Mouse (Mus musculus): Measurements from ENCODE around the gene Scp2. TPM values are rescaled to one million over a fixed set of nuclear protein-coding genes. Genes with fewer than 3 reads are reported as not detected.
A peak's percentile ranks its signal among the peaks of the same experiment; 100 is the strongest.

Gene Scp2
- polyA plus RNA-seq, 1 experiment from 2014 or later, result 161 TPM

DNA sequence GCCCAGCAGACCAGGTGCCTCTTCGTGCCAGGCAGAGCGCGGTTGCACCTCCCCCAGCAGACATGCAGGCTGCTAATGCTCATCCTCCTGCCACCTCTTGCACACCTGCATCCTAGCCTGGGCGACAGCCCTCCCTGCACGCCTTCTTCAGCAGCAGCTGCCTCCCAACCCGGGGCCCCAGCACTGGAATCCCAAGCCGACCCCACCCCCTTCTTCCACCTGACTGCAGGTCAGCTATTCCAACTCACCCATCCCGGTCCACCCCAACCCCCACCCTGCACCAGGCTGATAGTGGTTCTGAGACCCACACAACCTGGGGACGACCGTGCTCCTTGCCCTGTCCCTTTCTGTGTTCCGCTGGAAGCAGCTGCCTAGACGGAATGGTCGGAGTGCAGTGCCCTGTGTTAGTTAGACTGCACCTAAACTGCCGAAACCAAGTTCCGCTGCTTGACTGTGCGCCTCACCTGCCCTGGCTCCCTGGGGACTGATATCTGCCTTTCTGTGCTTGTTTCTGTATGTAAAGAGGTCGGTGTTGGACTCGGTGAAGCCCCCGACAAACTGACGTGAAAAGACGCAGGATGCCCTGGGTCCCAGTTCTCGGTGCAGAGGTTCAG lies 113.8 kb downstream of the Scp2 start:
- no peak for ATAC-seq (ENCODE audit: insufficient number of reproducible peaks, low FRiP score, low TSS enrichment, low read depth)
- H3K36me3 ChIP-seq (ENCODE audit: control insufficient read depth, insufficient read depth, low read length), result no peaks in the 10 kb centered on the region
- H3K27ac ChIP-seq (replicated peaks; ENCODE audit: low read depth, low read length), result no peak overlapping the region
- peak overlapping the region; percentile 100 for H3K4me2 ChIP-seq (ENCODE audit: low read depth, severe bottlenecking)
- H3K9ac ChIP-seq (ENCODE audit: low read length), result peak overlapping the region; percentile 57
- peak overlapping the region; percentile 55 for H3K4me3 ChIP-seq (ENCODE audit: low read depth, low read length)
- H3K4me1 ChIP-seq (ENCODE audit: control insufficient read depth, insufficient read depth, low read length), result peaks cover 17% of the 10 kb centered on the region
- 3% methylated on average over 22 of the region's 22 CpGs for WGBS
- peak; percentile 42 for DNase-seq (ENCODE audit: low spot score)
- peaks cover 34% of the 10 kb centered on the region for H3K27me3 ChIP-seq (ENCODE audit: control insufficient read depth, insufficient read depth, low read length)
- H3K9me3 ChIP-seq (ENCODE audit: control insufficient read depth, low read length), result no peaks in the 10 kb centered on the region

DNA sequence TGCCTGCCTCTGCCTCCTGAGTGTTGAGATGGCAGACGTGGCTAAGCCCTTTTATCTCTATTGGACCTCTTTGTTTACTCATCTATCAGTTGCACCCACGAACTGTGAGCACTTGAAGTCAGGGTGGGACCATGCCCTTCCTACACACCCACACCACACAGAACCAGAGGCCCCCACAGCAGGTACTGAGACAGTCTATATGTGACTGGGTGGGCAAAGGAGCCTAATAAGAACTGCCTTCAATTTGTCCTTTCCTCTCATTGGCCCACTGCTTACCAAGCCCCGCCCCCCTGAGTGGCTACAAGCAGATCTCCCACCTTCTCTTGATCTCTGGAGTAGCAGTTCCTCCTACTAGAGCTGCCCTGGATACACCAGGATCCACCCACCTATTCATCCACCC lies 118.6 kb downstream of the Scp2 start:
- peaks cover 8% of the 10 kb centered on the region for H3K4me1 ChIP-seq (ENCODE audit: control insufficient read depth, insufficient read depth, low read length)
- no peak for DNase-seq (ENCODE audit: low spot score)
- no peak for ATAC-seq (ENCODE audit: insufficient number of reproducible peaks, low FRiP score, low TSS enrichment, low read depth)
- no peaks in the 10 kb centered on the region for H3K36me3 ChIP-seq (ENCODE audit: control insufficient read depth, insufficient read depth, low read length)
- peaks cover 14% of the 10 kb centered on the region for H3K27me3 ChIP-seq (ENCODE audit: control insufficient read depth, insufficient read depth, low read length)
- H3K4me3 ChIP-seq (ENCODE audit: low read depth, low read length), result no peak overlapping the region
- no peaks in the 10 kb centered on the region for H3K9me3 ChIP-seq (ENCODE audit: control insufficient read depth, low read length)
- no peak overlapping the region for H3K9ac ChIP-seq (ENCODE audit: low read length)
- no peak overlapping the region for H3K4me2 ChIP-seq (ENCODE audit: low read depth, severe bottlenecking)
- WGBS, result 42% methylated on average over 3 of the region's 3 CpGs
- no peak overlapping the region for H3K27ac ChIP-seq (replicated peaks; ENCODE audit: low read depth, low read length)

DNA sequence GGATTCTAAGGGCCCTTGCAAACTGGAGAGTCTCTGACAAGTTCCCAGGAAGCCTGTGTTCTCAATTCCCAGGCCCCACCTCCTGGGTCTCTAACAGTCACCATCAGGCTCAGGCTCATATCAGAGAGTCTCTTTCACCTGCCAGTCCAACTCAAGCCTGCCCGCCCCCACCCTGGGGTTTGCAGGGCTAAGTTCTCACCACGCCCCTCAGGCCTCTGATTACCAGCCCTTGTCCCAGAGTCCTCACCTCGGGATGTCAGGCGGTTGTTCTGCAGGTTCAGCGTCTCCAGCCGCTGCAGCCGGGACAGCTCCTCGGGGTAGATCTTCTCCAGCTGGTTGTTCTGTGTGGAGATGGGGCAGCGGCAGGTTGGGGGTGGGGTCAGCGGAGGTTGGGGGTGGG lies 119.5 kb downstream of the Scp2 start:
- Histone ChIP-seq H3K4me1 (ENCODE audit: control insufficient read depth, insufficient read depth, low read length) (no peaks in the 10 kb centered on the region; the same call in 1 of the 2 replicates), H3K27me3 (ENCODE audit: control insufficient read depth, insufficient read depth, low read length) (peaks cover 5% of the 10 kb centered on the region; the same call in 1 of the 2 replicates), H3K4me2 (ENCODE audit: low read depth, severe bottlenecking) (peak overlapping the region; percentile 17; the same call in 1 of the 2 replicates), H3K4me3 (ENCODE audit: low read depth, low read length) (no peak overlapping the region), H3K27ac (replicated peaks; ENCODE audit: low read depth, low read length) (no peak overlapping the region), H3K9me3 (ENCODE audit: control insufficient read depth, low read length) (no peaks in the 10 kb centered on the region), H3K9ac (ENCODE audit: low read length) (no peak overlapping the region), H3K36me3 (ENCODE audit: control insufficient read depth, insufficient read depth, low read length) (no peaks in the 10 kb centered on the region)
- peak; percentile 33 for DNase-seq (ENCODE audit: low spot score)
- WGBS, result 2% methylated on average over 10 of the region's 10 CpGs
- no peak for ATAC-seq (ENCODE audit: insufficient number of reproducible peaks, low FRiP score, low TSS enrichment, low read depth)

- no peak overlapping the region for H3K9ac ChIP-seq (ENCODE audit: low read length)
- H3K9me3 ChIP-seq (ENCODE audit: control insufficient read depth, low read length), result no peaks in the 10 kb centered on the region
- ATAC-seq (ENCODE audit: insufficient number of reproducible peaks, low FRiP score, low TSS enrichment, low read depth) (no peak), DNase-seq (ENCODE audit: low spot score) (no peak)
- no peaks in the 10 kb centered on the region for H3K4me1 ChIP-seq (ENCODE audit: control insufficient read depth, insufficient read depth, low read length)
- WGBS, result 71% methylated on average over 5 of the region's 5 CpGs
- H3K27me3 ChIP-seq (ENCODE audit: control insufficient read depth, insufficient read depth, low read length), result no peaks in the 10 kb centered on the region; the same call in 1 of the 2 replicates
- H3K4me2 ChIP-seq (ENCODE audit: low read depth, severe bottlenecking), result no peak overlapping the region
- no peak overlapping the region for H3K4me3 ChIP-seq (ENCODE audit: low read depth, low read length)
- no peak overlapping the region for H3K27ac ChIP-seq (replicated peaks; ENCODE audit: low read depth, low read length)
- no peaks in the 10 kb centered on the region for H3K36me3 ChIP-seq (ENCODE audit: control insufficient read depth, insufficient read depth, low read length)
These were observed 120.2 kb downstream of the Scp2 start for GRCm38 (mm10) chr4:108024641-108025040.

DNA sequence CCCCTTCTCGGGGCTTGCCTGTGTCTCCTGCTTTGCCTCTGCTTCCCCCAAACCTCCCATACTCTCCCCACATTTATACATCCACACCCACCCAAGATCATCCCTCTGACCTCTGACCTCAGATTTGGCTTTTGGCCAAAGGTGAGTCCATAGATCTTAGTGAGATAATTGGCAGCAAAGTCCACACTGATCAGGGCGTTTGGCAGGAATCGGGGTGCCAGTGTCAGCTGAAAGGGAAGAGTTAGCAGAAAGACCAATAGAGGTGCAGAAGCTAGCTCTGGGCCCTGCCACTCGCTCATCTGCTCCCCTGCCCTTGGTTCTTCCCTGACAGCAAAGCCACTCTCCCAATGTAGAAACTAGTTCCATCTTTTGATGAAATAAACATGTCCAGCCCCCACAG lies 121.6 kb downstream of the Scp2 start:
- Histone ChIP-seq H3K4me1 (ENCODE audit: control insufficient read depth, insufficient read depth, low read length) (no peaks in the 10 kb centered on the region; the same call in 1 of the 2 replicates), H3K27ac (replicated peaks; ENCODE audit: low read depth, low read length) (no peak overlapping the region), H3K9ac (ENCODE audit: low read length) (no peak overlapping the region), H3K9me3 (ENCODE audit: control insufficient read depth, low read length) (no peaks in the 10 kb centered on the region), H3K27me3 (ENCODE audit: control insufficient read depth, insufficient read depth, low read length) (no peaks in the 10 kb centered on the region), H3K4me2 (ENCODE audit: low read depth, severe bottlenecking) (no peak overlapping the region), H3K4me3 (ENCODE audit: low read depth, low read length) (no peak overlapping the region), H3K36me3 (ENCODE audit: control insufficient read depth, insufficient read depth, low read length) (no peaks in the 10 kb centered on the region)
- no peak for ATAC-seq (ENCODE audit: insufficient number of reproducible peaks, low FRiP score, low TSS enrichment, low read depth)
- WGBS, result 80% methylated on average over 4 of the region's 4 CpGs
- no peak for DNase-seq (ENCODE audit: low spot score)

GRCm38 (mm10) chr4:108020178-108020577 lies 124.6 kb downstream of the Scp2 start:
- H3K27ac ChIP-seq (replicated peaks; ENCODE audit: low read depth, low read length), result no peak overlapping the region
- H3K9me3 ChIP-seq (ENCODE audit: control insufficient read depth, low read length), result no peaks in the 10 kb centered on the region
- H3K4me3 ChIP-seq (ENCODE audit: low read depth, low read length), result no peak overlapping the region
- no peak overlapping the region for H3K9ac ChIP-seq (ENCODE audit: low read length)
- peaks cover 2% of the 10 kb centered on the region for H3K4me1 ChIP-seq (ENCODE audit: control insufficient read depth, insufficient read depth, low read length)
- WGBS, result 90% methylated on average over 6 of the region's 6 CpGs
- no peak overlapping the region for H3K4me2 ChIP-seq (ENCODE audit: low read depth, severe bottlenecking)
- ATAC-seq (ENCODE audit: insufficient number of reproducible peaks, low FRiP score, low TSS enrichment, low read depth), result no peak
- H3K36me3 ChIP-seq (ENCODE audit: control insufficient read depth, insufficient read depth, low read length), result no peaks in the 10 kb centered on the region
- no peaks in the 10 kb centered on the region for H3K27me3 ChIP-seq (ENCODE audit: control insufficient read depth, insufficient read depth, low read length)
- no peak for DNase-seq (ENCODE audit: low spot score)

DNA sequence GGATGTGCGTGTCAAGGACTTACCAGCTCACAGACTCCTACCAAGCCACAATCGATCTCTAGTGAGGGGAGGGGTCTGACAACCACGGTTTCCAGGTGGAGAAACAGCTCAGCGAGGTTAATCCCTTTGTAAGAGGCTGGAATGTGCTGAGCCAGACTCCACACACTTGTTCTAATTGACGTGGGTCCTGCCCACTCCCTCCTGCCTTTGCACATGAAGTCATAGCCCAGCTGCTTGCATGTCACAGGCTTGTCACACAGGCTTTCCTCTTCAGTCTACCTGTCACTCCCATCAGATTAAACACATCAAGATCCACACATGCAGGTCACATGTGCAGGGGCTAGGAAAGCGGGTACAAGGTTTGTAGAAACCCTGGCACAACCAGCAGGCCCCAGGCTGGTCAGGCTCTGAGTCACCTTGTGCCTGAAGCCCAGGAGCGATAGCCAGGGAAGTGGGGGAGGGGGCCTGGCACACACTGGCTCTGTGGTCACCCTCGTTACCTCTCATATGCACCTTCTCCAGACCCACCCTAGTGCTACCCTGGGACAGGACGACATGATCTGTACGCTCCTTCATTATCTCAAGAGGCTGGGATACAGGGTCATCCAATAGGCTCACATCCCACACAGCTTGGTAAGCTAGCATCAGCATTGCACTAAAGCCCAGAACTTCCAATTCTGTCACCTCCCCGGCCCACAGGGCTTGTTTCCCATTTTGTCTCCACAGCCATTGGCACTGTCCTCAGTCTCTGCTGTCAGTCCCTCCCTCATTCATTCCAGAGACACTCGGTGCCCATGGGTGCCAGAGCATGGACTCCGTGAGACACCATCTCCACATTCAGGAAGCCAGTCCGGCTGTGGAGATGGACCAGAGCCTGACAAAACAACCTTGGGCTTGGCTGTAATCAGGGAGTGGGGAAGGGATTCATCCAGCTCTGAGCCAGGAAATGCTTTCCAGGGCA lies 125.6 kb downstream of the Scp2 start:
- Histone ChIP-seq H3K9ac (ENCODE audit: low read length) (no peak overlapping the region), H3K9me3 (ENCODE audit: control insufficient read depth, low read length) (no peaks in the 10 kb centered on the region), H3K4me2 (ENCODE audit: low read depth, severe bottlenecking) (no peak overlapping the region), H3K36me3 (ENCODE audit: control insufficient read depth, insufficient read depth, low read length) (no peaks in the 10 kb centered on the region), H3K27ac (replicated peaks; ENCODE audit: low read depth, low read length) (no peak overlapping the region), H3K27me3 (ENCODE audit: control insufficient read depth, insufficient read depth, low read length) (no peaks in the 10 kb centered on the region), H3K4me3 (ENCODE audit: low read depth, low read length) (no peak overlapping the region), H3K4me1 (ENCODE audit: control insufficient read depth, insufficient read depth, low read length) (peaks cover 5% of the 10 kb centered on the region)
- WGBS, result 52% methylated on average over 14 of the region's 14 CpGs
- ATAC-seq (ENCODE audit: insufficient number of reproducible peaks, low FRiP score, low TSS enrichment, low read depth) (no peak), DNase-seq (ENCODE audit: low spot score) (no peak)

- Histone ChIP-seq H3K27me3 (ENCODE audit: control insufficient read depth, insufficient read depth, low read length) (no peaks in the 10 kb centered on the region), H3K9me3 (ENCODE audit: control insufficient read depth, low read length) (no peaks in the 10 kb centered on the region), H3K27ac (replicated peaks; ENCODE audit: low read depth, low read length) (no peak overlapping the region), H3K36me3 (ENCODE audit: control insufficient read depth, insufficient read depth, low read length) (no peaks in the 10 kb centered on the region), H3K4me2 (ENCODE audit: low read depth, severe bottlenecking) (no peak overlapping the region), H3K4me1 (ENCODE audit: control insufficient read depth, insufficient read depth, low read length) (peaks cover 5% of the 10 kb centered on the region), H3K9ac (ENCODE audit: low read length) (no peak overlapping the region), H3K4me3 (ENCODE audit: low read depth, low read length) (no peak overlapping the region)
- WGBS, result 40% methylated on average over 10 of the region's 10 CpGs
- ATAC-seq (ENCODE audit: insufficient number of reproducible peaks, low FRiP score, low TSS enrichment, low read depth), result peak; percentile 18; the same call in 1 of the 2 replicates
- no peak for DNase-seq (ENCODE audit: low spot score)
These were observed 126.4 kb downstream of the Scp2 start for GRCm38 (mm10) chr4:108018241-108018923.
